Mouse (Mus musculus): Measurements from ENCODE around the gene Psmb3.

- TF ChIP-seq POLR2A (IDR thresholded peaks at IDR 0.05; ENCODE audit: control insufficient read depth in 1 of 2, insufficient read depth in 1 of 2, low read depth in 1 of 2, low read length in 2 of 2, poor library complexity in 1 of 2) (no peak), CTCF (IDR thresholded peaks at IDR 0.05 in 2 of 3, conservative IDR thresholded peaks at IDR 0.05 in 1 of 3; ENCODE audit: control insufficient read depth in 1 of 3, insufficient read depth in 1 of 3, low read depth in 2 of 3, low read length in 3 of 3, poor library complexity in 1 of 3, severe bottlenecking in 1 of 3) (no peak), POLR2AphosphoS5 (IDR thresholded peaks at IDR 0.05; ENCODE audit: borderline replicate concordance, low read depth, low read length) (no peak), EP300 (IDR thresholded peaks at IDR 0.05; ENCODE audit: low read depth in 1 of 2, low read length in 2 of 2) (no peak), JUND (IDR thresholded peaks at IDR 0.05; ENCODE audit: low read depth, low read length) (no peak)
Measured at GRCm38 (mm10) chr11:97695712-97696401, 7.3 kb upstream of the Psmb3 start.

Data from MEL (cell line).